Mouse (Mus musculus): Measurements from ENCODE around the gene Ndrg2.
"Not testable (repeated sequence)": the region's sequence is repeated elsewhere in the genome, so short reads cannot be mapped to it uniquely, and the experiment has no call there.

Ndrg2 gene

GRCm38 (mm10) chr14:51877517-51877916 lies 36.4 kb downstream of the Ndrg2 start:
- DNase-seq (ENCODE audit: low read depth, low spot score) = no peak

- no peak for DNase-seq (ENCODE audit: low read depth, low spot score)
Observed at GRCm38 (mm10) chr14:51871741-51872140, 42.2 kb downstream of the Ndrg2 start.

- DNase-seq (ENCODE audit: low read depth, low spot score) = no peak
Observed at GRCm38 (mm10) chr14:51870756-51871155, 43.2 kb downstream of the Ndrg2 start.

GRCm38 (mm10) chr14:51863603-51864002 lies 50.4 kb downstream of the Ndrg2 start:
- DNase-seq (ENCODE audit: low read depth, low spot score) = not testable (repeated sequence)

- peak; percentile 10 for DNase-seq (ENCODE audit: low read depth, low spot score)
Observed at GRCm38 (mm10) chr14:51855280-51855679, 58.7 kb downstream of the Ndrg2 start.
